Mouse (Mus musculus) kidney, adult 2 months (tissue): ENCODE data around the gene Fars2.

Experiments
- CTCF ChIP-seq: fragments of 200-500 bp; conservative IDR thresholded peaks from 2 replicates; pipeline ENCODE4 v1.5.1; 2011; ENCODE audit warnings: low read depth, mild to moderate bottlenecking, control low read depth, low read length, moderate library complexity, mixed read lengths; ENCODE audit not compliant: insufficient read depth, insufficient read length
- POLR2A ChIP-seq: fragments of 200-500 bp; IDR thresholded peaks from one replicate; pipeline ENCODE4 v1.6.1; 2011; ENCODE audit warnings: low read depth, low read length, control low read depth

DNA sequence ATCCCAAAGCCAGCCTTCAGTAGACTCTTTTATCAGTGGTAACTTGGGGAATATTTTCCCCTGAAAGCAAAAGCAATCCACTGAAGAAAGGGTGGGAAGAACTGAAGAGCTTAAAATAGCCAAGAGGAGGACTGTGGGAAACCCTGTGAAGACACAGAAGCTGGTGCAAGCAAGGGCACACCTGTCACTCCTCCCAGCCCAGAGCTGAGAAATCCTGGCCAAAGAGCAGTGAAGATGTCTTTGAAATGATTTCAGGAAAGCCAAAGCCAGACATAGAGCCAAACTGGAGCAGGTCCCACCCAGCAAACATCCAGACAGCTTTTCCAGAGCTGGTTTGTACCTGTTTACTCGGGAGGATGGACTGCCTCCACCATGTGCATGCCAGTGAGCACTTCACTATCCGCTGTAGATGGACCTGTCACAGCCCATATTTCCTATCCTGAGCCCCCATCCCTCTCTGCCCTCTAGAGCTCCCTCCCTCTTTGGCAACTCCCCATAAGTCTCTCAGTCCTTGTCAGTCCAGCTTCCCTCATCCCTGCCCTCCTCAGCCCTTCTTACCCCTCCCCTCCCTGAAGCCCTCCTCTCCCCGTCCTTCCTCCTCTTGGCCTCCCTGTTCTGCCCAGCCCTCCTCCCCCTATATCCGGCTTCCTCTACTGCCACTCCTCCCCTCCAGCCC lies 327.7 kb downstream of the Fars2 start:
- TF ChIP-seq CTCF: no peak
- no peak for TF ChIP-seq POLR2A
